Mouse (Mus musculus) CD8-positive naive resting alpha-beta T cell, adult 2 months (primary cell): ENCODE results near the gene Arfgef2.

Experiments used
- DNase-seq, 2 experiments: peaks; one replicate each; pipeline ENCODE4 v3.0.0; 2022; ENCODE audit warnings: low read depth in 2 of 2, low spot score in 2 of 2

The Arfgef2 gene

DNA sequence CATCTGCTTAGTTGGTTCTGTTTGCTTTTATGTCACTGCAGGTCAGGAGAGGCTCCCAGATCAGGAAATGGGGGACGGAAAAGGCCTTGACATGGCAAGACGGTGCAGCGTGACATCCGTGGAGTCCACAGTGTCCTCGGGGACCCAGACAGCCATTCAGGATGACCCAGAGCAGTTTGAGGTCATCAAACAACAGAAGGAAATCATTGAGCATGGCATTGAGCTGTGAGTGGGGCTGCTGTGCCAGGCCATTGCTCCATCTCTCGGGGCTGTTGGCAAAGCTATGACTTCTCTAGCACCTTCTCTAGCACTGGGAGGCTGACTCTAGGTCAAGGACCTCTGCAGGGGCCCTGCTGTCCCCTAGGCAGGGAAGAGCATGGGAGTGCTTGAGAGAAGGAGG is 51.0 kb downstream of the Arfgef2 start:
- DNase-seq = no peak

DNA sequence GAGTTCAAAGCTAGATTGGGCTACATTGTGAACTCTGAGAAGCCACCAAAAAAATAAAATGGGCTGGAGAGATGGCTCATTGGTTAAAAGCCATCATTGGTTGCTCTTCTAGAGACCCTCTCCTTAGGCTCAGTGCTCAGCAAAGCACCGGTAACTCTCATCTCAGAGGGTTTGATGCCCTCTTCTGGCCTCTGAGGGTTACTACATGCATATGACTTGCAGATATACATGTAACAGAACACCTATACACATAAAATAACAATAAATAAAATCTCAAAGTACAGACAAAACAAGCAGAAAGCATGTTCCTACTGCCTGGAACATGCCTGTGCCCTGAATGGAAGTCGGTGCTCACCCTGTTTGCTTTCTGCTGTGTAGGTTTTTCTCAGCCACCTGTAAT is 51.7 kb downstream of the Arfgef2 start:
- no peak for DNase-seq

DNA sequence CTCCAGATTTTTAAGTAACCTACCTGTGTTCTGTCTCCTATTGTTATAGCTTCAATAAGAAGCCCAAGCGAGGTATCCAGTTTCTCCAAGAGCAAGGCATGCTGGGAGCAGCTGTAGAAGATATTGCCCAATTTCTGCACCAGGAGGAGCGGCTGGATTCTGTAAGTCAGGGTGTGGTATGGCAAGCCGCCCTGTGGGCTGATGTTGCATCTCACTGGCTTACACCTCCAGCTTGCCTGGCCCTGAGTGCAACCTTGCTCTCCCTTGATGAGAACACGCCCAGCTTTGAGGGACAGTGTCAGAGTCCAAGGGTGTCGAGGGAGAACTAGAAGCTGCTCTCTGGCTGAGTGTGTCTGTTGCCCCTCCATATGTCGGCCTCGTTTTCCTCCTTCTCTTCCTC is 53.8 kb downstream of the Arfgef2 start:
- DNase-seq = no peak

DNA sequence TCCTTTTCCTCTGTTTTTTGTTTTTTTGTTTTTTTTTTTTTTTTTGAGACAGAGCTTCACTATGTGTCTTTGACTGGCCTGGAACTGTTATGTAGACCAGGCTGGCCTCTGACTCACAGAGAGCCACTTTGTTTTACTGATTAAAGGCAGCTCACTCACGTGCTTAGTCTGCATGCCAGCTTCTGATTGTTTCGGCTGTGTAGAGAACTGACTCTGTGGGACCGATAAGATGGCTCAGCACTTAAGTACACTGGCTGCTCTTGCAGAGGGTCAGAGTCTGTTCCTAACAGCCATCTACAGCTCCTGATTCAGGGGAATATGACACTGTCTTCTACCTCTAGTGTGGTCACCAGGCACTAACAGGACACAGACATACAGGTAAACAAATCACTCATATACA is 57.1 kb downstream of the Arfgef2 start:
- no peak for DNase-seq

DNA sequence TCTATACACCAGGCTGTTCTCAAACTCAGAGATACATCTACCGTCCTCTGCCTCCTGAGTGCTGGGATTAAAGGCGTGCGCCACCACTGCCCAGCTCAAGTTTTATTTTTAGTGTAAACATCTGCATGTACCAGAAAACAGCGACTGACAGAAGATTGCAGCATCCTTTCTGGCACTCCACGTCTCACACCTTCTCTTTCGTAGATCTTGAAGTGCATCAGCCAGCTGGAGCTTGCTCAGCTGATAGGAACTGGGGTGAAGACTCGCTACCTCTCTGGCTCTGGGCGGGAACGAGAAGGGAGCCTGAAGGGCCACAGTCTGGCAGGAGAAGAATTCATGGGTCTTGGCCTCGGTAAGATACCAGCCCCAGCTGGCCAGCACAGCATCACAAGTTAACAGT is 60.1 kb downstream of the Arfgef2 start:
- no peak for DNase-seq

DNA sequence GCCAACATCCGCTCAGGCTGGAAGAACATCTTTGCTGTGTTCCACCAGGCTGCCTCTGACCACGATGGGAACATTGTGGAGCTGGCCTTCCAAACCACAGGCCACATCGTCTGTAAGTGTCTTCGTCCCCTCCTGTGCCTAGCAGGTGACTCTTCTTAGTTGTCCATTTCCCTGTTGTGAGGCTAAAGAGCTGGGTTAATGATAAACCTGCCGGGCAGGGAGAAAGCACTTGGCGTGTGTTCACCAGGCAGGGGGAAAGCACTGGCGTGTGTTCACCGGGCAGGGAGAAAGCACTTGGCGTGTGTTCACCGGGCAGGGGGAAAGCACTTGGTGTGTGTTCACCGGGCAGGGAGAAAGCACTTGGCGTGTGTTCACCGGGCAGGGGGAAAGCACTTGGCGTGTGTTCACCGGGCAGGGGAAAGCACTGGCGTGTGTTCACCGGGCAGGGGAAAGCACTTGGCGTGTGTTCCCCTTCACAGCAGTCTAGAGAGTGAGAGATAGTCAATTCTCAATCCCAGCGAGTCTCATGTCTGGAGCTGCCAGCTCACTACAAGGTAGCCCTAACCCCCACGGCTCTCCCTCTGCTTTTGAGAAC is 65.0 kb downstream of the Arfgef2 start:
- DNase-seq = no peak

DNA sequence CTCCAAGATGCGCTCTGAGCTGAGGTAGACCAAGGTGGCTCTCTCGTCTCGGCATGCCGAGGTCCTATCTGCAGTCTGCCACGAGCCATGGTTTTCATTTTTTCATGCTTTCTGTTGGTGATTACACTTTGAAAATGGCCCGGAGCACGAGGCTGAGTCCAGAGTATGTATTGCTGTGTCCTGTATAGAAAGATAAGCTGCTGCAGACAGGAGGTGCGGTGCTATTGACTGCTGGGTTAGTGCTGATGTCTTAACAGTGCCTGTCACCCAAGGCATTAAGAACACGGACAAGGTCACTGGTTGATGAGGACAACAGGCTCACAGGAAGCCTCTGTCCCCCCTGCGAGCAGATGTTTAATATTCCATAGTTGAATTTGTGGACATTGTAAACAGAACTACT is 65.5 kb downstream of the Arfgef2 start:
- DNase-seq = no peak

DNA sequence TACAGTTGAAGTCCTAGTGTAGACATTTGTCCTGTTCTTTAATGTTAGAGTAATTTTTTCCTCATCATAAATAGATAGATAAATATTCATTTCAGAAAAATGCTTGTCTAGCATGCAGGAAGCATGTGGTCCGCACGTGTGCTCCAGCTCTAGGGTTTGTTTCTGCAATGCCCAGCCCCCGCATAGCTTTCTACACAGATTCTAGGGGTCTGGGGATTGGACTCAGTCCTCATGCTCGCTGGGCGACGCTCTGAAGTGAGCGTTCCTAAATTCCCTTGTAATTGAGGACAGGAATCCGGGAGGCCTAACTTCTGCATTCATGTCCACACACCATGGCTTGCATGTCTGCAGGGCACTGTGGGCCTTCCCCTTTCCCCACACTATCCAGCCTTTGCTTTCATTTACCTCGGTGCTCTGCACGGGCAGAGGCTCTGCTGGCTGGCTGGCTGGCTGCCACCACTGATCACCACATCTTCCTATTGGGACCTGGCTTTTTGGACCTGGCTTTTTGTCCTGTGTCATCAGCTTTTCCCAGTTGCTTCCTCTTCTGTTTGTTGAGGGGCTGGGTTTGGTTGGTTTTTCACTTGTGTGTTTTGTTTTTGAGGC is 69.4 kb downstream of the Arfgef2 start:
- DNase-seq = no peak

DNA sequence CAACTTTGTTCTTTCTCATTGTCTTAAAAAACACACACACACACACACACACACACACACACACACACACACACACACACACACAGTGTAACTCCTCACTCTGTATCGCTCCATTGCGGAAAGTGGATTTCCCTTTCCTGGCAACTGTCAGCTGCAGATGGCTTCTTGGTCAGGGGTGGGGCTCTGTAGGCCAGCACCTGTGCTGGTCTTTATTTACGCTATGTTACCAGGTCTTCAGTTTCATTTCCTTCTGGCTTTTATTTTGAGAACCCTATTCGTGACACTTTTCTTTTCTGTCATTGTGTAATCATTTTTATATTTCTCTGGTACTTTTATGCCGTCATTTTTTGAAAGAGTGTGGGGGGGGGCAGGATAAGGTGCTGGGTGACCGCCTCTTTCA is 70.2 kb downstream of the Arfgef2 start:
- DNase-seq = no peak

DNA sequence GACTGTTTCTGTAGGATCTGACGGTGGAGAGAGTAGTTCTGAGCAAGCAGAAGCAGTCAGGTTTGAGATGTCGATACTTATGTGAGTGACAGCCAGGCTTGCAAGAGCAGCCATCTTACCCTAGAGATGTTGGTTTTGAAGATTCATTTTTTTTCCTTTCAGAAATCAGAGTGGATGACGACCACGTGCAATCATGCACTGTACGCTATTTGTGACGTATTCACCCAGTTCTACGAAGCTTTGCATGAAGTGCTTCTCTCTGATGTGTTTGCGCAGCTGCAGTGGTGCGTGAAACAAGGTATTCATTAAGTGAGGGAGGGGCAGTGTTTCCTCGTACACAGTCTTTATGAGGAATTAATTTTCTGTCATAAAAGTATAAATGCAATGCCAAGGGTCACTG is 70.9 kb downstream of the Arfgef2 start:
- DNase-seq = no peak

DNA sequence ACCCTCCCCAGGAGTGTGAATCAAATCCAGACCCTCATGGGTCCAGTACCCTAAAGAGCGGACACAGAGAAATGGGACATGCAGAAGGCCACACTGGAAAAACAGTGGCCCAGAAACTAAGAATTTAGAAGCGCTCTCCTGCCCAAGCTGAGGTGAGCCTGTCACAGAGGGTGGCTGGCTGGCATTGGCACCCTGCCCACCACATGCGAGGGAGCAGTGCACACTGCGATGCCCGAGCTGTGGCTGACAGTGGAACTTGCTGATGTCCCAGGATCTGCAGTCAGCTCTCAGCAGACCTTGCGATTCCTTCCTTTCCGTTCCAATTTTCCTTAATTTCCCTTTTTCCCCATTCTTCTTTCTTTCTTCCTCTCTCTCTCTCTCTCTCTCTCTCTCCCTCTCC is 79.7 kb downstream of the Arfgef2 start:
- no peak for DNase-seq

DNA sequence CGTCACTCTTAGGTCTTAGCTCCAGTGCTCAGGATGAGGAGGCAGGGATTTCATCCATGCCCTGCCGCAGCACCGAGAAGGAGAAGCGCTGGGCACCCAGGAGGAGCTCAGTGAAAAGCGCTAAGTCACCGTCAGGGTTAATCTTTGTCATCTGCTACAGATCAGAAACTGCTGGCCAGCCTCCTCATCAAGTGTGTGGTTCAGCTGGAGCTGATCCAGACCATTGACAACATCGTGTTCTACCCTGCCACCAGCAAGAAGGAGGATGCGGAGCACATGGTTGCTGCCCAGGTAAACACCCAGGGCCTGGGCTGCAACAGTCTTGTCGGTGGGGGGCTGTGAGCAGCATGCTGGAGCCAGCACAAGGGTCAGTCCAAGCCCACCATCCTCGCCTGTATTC is 80.2 kb downstream of the Arfgef2 start:
- DNase-seq = no peak

DNA sequence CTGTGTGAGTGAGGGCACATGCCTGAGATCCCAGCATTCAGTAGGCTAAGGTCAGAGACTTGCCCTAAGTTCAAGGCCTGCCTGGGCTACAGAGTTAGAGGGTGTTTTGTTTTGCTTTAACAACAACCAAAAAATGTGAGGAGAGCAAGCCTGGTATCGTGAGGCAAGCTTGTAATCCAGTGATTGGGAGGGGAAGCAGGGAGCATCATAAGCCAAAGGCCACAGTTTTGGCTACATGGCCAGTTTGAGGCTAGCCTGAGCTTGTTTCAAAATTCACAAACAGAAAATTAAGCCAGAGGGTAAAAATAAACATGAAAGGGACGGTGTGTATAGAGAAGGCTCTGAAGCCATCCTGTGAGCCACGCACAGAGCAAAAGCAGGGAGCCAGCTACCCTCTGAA is 80.8 kb downstream of the Arfgef2 start:
- no peak for DNase-seq

DNA sequence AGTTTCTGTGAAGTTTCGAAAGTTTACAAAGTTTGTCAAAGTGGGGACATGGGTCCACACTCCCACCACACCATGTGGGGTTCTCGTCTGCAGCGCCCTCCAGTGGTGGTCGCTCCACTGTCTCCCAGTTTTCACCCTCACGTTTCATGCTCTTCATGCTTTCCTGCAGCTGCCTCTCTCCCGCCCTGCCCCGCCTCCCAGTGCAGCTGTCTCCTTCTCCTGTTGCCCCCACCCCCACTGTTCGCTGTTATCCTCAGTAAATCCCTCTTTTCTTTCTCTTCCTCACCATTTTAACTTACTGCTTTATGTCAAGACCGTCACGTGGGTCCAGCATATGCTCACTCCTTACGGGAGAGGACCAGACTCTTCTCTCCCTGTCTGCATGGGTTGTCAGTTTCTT is 82.4 kb downstream of the Arfgef2 start:
- DNase-seq = no peak

DNA sequence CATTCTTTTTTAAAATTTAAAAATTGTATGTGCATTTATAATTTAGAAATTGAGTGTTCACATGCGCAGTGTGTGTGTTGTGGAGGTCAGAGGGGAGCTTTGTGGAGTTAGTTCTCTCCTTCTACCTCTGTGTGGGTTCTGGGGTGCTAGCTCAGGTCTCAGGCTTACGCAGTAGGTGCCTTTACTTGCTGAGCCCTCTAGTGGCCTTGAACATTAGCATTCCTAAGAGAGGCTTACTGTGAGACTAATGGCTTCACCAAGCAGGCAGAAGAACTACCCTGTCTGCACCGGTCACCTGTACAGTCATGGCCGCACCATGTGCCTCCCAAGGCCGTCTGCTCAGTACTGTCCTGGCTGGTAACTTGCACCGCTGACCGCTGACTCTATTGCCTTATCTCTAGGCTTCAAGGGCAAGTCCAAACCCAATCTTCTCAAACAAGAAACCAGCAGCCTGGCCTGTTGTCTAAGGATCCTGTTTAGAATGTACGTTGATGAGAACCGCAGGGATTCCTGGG is 86.0 kb downstream of the Arfgef2 start:
- DNase-seq = no peak

DNA sequence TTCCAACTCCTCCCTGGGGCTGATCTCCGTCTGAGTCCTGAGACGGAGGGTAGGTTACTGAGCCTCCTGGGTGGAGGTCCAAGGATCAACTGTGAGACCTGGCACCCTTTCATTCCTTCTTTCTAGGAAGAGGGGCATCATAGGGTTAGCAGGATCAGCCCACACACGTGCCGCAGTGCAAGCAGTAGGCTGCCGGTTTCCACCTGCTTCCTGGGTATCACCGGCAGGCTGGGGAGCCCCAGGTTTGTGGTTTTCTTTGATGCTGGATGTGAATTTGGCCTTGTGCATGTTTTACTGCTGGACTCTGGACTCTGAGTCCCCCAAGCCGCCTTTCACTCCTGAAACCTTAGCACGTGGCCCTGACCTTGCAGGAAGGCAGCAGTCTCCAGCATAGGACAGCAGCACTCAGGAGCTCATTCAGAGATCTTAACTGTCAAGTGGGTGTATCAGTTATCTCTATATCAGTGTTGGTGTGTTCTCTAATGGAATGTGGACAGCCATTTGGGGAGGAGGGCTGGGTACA is 86.8 kb downstream of the Arfgef2 start:
- DNase-seq = no peak

DNA sequence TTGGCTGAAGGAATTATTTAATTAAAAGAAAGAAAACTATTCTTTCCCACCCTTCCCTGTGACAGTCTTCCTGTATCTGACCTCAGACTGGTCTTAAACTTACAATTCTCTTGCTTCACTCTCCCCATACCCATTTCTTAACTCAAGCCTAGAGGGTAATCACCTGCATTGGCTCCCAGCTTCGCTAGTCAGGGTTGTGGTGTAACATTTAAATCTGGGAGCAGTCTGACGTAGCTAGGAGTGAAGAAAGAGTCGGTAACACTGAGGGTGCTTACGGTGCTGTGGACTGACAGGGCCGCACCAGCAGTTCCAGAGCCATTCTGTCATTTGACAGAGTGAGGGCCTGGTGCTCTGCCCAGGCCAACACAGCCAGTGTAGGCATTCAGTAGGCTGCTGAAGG is 87.6 kb downstream of the Arfgef2 start:
- no peak for DNase-seq

DNA sequence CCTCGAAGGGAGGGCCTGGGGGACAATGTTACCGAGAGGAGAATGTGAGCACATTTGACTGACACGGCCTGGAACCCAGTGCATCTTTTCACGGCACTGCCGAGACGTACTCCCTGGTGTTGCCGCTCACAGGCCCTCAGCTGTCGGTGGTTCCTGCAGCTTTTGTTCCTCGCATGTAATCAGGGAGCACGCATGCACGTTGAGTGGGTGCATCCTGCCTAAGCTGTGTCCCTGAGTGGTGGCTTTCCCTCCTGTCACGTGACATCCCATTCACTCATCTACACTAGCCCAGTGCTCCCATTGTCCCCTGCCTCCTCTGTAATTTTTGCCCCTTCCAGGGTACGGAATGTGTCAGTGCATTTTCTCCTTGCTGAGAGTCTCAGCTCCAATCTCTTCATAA is 91.0 kb downstream of the Arfgef2 start:
- no peak for DNase-seq

DNA sequence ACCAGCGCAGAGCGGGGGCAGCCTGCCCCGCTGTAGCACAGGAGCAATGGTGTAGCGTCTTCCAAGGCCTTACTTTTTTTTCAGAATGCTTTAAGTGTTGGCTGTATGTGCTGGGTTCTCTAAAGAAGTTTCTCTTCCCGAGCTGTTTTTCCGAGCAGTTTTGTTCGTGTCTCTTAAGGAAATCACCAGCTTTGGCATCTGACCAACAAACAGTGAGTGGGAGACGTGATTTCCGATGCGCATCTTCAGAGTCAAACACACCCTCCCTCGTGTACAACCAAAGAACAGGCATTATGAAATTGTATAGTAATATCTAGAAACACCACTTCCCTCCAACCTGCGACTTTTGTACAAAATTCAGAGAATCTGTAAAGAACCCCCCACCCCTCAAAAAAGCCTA is 91.6 kb downstream of the Arfgef2 start:
- DNase-seq = no peak

DNA sequence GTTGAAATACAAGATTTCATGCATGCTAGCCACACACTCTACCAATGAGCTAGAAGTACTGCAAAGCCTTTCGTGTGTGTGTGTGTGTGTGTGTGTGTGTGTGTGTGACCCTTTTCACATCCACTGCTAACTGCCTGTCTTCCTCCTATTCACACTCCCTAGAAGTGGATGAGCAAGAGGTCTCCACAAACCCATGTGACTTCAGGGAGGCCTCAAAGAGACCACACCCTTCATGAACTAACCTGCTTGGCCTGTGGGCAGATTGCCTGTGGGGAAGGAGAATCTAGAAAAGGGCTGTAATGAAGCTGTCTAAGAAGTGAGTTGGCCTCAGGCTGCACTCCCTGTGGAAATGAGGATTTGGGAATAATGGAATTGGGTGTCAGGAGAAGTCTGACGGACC is 93.8 kb downstream of the Arfgef2 start:
- DNase-seq = no peak

DNA sequence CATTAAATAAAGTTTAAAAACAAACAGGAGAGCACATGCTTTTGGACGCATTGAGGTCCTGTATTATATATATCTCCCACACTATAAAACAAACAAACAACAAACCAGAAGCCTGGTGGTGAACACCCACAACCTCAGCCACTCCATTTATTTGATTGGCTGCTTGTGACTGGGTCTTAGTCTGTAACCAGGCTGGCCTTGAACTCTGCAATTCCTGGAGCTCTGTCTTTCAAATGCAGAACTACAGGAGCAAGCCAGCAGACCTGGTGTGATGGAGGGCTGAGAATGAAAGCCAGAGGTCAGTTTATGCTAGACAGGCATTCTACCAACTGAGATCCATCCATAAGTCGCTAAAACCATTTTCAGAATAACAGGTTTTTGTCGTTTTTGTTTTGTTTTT is 94.4 kb downstream of the Arfgef2 start:
- no peak for DNase-seq

DNA sequence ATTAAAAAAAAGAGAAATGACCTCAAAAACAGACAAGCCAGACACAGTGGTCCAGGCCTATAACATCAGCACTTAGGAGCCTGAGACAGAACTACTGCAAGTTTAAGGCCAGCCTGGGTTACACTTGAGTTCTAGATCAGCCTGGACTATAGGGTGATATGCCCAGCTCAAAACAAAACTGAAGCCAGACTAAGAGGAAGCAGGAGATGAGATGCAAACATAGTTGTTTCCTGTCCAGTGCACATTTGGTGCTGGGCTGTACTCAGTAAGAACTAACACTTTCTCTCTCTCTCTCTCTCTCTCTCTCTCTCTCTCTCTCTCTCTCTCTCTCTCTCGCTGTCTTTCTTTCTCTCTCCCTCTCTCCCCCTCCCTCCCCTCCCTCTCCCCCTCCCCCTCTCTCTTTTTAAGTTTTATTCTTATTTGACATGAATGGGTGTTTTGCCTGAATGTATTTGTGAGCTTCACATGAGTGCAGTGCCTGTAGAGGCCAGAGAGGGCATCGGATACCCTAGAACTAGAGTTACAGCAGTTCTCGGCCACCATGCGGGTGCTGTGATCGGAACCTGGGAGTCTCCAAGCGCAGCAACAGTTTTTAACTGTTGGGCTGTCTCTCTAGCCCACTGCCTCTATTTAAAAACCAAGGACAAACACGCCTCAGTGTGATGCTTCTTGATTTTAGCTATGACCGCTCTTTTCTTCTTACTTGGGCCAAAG is 95.6 kb downstream of the Arfgef2 start:
- no peak for DNase-seq
